Mouse (Mus musculus) cerebellum, adult 11-12 months (tissue): ENCODE results near the gene Pdcd7.

Source experiments
- DNase-seq: peaks from one replicate; pipeline ENCODE4 v3.0.0; 2022

Pdcd7 gene

DNA sequence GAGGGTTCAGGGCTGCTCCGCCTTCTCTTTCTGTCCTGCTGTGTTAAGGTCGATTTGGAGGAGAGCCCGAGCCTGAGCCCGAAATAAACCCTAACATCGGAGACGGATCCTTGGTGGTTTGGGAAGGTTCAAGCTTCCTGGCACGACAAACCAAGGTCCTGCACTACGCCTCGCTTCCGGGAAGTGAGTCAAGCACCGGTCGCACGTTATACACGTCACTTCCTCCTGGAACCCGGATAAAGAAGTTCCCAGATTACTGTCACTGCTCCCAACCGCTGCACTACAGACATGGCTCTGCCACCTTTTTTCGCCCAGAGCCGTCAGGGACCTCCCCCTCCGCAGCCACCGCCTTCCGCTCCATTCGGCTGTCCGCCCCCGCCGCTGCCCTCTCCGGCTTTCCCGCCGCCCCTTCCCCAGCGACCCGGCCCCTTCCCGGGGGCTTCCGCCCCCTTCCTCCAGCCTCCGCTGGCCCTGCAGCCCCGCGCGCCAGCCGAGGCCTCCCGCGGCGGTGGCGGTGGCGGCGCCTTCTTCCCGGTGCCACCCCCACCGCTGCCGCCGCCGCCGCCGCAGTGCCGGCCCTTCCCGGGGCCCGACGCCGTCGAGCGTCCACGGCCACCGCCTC lies at the start of gene Pdcd7:
Gene Pdcd7 (plus strand): TSS at position 251 of the 622 bp plus-strand sequence.
- DNase-seq, result peak; percentile 95

GRCm38 (mm10) chr9:65297056-65297455 lies 48.8 kb upstream of the Pdcd7 start:
- no peak for DNase-seq

DNA sequence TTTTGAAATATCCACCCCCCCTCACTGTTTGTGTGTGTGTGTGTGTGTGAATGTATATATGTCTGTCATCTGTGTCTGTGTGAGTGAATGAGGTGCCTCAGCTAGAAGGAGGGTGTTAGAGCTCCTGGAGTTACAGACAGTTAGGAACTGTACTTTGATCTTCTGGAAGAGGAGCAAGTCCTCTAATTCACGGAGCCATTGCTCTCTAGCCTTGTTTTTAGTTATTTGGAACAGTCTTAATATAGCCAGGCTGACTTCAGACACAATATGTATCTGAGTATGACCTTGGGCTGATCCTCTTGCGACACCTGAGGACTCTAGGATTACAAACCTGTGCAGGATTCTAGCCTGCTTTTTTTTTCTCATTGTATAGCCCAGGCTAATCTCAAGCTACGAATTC lies 47.1 kb upstream of the Pdcd7 start:
- no peak for DNase-seq

- DNase-seq, result no peak
These were observed 46.3 kb upstream of the Pdcd7 start for GRCm38 (mm10) chr9:65299650-65300049.

DNA sequence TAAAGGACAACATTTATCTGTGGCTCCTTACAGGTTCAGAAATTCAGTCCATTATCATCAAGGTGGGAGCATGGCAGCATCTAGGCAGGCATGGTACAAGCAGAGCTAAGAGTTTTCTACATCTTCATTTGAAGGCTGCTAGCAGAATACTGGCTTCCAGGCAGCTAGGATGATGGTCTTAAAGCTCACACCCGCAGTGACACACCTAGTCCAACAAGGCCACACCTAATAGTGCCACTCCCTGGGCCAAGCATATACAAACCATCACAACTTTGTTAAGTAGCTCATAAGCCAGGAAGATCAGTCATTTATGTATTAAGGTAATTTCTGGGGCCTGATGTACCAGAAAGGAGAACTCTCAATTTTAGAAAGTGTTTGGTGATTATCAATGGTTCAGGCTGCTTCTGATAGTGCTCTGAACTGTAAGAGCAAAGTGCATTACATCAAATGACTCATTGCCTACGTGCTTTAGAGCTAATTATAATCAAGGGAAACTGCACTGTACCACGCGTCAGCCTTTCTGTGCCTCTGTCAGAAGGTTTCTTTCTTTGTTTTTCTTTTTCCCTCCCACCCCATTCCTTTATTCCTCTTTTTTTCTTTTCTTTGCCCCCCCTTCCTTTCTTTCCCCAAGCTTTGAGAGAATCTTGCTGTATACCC lies 43.4 kb upstream of the Pdcd7 start:
- DNase-seq, result no peak

DNA sequence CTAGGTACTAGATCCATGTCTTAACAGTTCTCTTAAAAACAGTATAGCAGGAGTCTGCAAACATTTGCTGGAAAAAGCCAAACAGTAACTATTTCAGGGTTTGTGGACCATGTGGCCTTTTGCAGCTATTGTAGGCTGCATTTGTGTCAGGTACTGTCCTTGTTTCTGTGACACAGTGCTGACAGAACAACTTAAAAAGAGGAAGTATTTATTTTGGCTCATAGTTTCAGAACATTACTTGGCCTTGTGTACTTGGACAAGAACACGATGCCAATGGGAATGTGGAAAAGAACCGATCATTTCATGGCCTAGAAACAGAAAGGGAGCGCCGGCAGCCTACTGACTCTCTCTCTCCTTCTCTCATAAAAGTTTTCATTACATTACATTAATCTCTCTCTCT lies 42.3 kb upstream of the Pdcd7 start:
- no peak for DNase-seq

DNA sequence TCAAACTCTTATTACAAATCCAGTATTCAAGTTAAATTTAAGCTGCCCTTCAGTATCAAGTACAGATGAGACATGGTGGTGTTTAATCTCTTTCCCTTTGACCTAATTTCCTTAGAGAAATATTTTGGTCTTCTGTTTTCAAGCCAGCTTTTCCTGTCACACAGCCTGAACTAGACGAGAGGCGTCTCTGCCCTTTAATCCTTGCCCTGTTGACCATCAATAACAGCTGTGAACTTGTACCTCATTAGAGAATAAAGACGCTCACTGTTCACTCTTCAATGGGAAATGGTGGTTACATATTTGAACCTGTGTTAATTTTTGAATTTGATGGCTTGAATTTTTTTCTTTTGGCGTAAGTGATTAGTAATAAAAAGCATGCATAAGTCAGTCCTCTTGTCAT lies 41.6 kb upstream of the Pdcd7 start:
- DNase-seq, result no peak

- no peak for DNase-seq
These were observed 39.2 kb upstream of the Pdcd7 start for GRCm38 (mm10) chr9:65306672-65307071.

DNA sequence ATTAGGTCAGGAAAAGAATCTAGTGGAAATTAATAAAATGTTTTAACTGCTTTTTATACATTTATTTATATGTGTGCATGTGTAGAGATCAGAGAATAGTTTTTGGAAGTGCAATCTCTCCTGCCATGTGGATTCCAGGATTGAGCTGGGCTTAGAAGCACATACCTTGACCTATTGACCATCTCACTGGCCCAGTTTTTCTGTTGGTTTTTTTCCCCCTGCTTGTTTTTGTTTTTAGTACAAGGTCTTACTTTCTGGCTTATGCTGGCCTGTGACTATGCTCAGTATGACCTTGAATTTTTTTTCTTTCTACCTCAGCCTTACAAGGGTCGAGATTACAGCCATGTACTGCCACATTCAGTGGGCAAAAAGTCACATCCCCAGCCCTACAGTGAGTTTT lies 37.9 kb upstream of the Pdcd7 start:
- DNase-seq, result no peak

DNA sequence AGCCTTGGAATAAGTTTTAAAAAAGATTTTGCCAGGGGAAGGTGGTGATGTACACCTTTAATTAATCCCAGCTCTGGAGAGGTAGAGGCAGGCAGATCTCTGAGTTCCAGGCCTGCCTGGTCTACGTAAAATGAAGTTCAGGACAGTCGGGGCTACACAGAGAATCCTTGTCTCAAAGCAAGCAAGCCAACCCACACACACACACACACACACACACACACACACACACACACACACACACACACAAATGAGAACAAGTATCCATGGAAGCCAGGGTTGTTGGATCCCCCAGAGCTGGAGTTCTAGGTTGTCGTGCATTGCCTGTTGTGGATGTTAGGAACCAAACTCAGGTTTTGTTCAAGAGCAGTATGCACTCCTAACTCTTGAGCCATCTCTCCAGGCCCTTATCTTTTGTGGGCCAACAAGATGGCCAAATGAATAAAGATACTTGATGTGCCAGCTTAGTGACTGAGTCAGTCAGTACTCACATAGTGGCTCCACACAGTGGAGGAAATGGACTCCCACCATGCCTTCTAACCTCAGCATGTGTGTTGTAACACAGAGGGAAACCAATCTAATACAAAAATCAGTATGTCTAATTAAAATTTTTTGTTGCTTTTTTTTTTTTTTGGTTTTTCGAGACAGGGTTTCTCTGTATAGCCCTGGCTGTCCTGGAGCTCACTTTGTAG lies 33.1 kb upstream of the Pdcd7 start:
- DNase-seq, result no peak

DNA sequence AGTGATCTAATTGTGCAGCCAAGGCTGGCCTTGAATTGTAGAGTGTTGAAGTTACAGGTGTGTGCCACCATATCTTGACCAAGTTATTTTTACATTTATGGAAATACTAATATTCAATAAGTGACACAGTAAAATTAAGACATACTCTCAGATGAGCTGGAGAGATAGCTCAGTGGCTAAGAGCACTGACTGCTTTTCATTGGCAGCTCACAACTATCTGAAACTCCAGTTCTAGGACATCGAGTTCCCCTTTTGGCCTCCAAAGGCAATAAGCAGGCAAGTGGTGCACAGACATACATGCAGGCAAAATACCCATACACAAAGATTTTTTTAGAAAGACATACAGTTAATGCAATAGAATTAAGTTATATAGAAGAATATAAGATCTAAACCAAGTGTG lies 32.1 kb upstream of the Pdcd7 start:
- no peak for DNase-seq

GRCm38 (mm10) chr9:65322255-65322900 lies 23.5 kb upstream of the Pdcd7 start:
- no peak for DNase-seq

DNA sequence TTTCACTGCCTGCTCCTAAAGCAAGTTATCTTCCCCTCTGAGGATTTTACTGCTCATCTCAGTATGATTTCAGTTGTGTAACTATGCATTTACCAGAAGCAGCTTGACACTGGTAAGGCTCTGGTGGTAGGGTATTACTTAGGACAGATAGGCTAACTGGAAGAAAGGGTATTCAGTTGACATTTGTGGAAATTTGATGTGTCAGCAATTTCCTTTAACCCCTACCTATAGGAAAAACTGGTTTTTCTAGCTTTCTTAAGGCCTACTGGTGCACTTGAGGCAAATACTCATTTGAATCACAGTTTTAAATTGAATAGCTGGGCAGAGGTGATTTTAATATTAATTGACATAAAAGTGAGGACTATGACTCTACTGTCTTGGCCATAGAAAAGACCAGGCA lies 19.9 kb upstream of the Pdcd7 start:
- no peak for DNase-seq

DNA sequence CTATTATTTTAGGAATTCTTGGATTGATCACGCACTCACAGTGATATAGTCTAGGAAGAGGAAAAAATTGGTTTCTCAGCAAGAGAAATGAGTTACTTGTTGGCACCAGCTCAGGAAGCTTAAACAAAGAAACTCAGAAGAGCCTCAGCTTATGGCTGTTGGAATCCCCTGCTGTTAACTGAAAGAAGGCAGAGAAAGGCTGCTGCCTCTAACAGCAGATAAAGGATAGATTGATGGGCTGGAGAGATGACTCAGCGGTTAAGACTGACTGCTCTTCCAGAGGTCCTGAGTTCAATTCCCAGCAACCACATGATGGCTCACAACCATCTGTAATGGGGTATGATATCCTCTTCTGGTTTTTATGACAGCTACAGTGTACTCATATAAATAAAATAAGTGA lies 18.5 kb upstream of the Pdcd7 start:
- DNase-seq, result no peak

GRCm38 (mm10) chr9:65333958-65334357 lies 11.9 kb upstream of the Pdcd7 start:
- no peak for DNase-seq

DNA sequence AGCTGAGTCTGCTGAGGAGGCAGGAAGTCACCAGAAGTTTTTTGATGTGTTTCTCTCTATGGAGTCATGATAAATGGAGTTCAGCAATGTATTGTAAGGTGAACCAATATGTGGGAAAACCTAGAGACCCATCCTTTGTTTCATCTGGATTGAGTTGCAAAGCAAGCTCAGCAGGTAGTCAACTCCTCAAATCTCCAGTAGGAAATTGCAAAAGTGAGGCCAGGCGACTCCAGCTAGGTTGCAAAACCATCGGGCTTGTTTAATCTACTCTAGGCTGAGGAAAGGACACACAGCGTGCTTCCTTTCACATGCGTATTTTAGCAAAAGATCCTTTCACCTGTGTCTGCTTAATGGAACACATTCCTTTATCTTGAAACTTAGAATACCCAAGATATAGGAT lies 6.8 kb upstream of the Pdcd7 start:
- DNase-seq, result no peak

- no peak for DNase-seq
These were observed 5.5 kb upstream of the Pdcd7 start for GRCm38 (mm10) chr9:65340414-65340813.

DNA sequence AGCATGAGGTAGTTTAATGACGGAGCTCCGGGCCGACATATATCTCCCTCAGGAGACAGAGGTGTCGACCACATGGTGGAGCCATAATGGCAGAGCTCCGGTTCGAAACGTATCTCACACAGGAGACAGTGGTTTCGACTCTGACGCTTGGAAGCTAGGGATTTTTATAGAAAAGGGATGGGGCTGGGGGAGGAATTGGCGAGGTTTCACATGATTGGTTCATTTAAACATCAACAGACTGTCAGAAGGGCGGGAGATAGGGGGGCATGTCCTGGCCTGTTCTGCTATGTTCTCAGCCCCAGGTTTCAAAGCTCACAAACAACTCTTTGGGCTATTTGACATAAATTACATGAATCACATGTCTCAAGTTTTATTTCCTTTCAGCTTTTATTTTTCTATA lies 465 bp upstream of the Pdcd7 start:
- DNase-seq, result peak; percentile 22

DNA sequence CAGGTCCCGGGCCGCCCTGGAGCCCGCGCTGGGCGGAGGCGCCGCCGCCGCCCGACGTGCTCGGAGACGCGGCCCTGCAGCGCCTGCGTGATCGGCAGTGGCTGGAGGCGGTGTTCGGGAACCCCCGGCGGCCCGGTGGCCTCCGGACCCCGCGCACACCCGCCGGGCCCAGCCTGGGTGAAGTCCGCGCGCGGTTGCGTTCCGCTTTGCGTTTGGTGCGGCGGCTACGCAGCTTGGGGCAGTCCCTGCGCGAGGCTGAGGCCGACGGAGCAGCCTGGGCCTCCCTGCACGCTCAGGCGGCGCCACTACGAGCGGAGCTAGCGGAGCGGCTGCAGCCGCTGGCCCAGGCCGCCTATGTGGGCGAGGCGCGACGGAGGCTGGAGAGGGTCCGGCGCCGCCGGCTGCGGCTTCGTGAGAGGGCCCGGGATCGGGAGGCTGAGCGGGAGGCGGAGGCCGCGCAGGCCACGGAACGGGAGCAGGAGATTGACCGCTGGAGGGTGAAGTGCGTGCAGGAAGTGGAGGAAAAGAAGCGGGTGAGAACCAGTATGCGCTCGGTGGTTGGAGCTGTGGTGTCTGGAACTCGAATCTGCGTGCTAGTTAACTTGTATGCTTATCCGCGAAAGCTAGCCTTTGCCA lies 690 bp downstream of the Pdcd7 start:
- peak; percentile 46 for DNase-seq

GRCm38 (mm10) chr9:65347112-65347850 lies 1.4 kb downstream of the Pdcd7 start:
- DNase-seq, result no peak

DNA sequence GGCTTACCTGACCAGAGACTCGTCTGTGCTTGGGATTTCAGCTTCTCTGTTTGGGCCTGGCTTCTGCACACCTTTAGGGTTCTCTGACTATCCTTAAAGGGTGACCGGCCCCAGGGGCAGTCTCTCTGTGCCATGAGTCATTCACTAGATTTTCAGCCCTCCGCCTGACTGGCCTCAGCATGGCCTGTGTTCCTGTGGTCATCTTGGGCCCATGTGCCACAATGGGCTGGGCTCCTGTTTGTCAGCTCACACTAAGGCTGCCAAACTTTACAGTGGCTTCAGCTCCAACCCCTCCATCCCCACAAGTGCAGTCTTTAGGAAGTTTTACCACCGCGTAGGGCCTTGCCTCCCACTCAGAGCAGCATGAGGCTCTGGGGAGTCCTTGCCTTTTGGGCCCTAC lies 7.3 kb downstream of the Pdcd7 start:
- DNase-seq, result no peak

DNA sequence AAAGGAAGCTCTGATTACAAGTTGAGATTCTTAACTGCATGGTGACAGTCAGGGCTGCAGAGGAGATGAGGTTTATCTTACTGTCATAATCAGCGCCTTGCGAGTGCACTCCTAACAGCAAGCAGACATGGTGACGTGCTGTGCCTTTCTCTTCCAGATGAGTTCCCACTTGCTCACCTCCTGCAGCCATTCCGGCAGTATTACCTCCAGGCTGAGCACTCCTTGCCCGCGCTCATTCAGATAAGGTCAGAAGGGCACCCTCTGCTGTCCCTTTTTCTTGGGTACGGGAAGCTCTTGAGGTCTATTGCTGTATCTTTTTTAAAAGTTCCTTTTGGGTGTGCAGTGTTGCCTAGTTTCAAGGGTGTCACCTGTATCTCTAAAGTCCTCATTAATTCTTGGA lies 10.7 kb downstream of the Pdcd7 start:
- no peak for DNase-seq

GRCm38 (mm10) chr9:65356971-65357370 lies 11.1 kb downstream of the Pdcd7 start:
- DNase-seq, result no peak
